Mouse (Mus musculus): ENCODE results near the gene Cybc1. TPM values are rescaled to one million over a fixed set of nuclear protein-coding genes. Genes with fewer than 3 reads are reported as not detected.

Gene Cybc1
- total and polyA plus RNA-seq, 2 experiments from 2014 or later: 19.7 to 29.1 TPM

GRCm38 (mm10) chr11:121250196-121250595 is 21.1 kb upstream of the Cybc1 start:
- Histone ChIP-seq H3K9me3 (ENCODE audit: low read length) (no peaks in the 10 kb centered on the region), H3K27me3 (ENCODE audit: insufficient read depth, low read length) (no peaks in the 10 kb centered on the region)
- 90% methylated on average over 8 of the region's 8 CpGs for WGBS

DNA sequence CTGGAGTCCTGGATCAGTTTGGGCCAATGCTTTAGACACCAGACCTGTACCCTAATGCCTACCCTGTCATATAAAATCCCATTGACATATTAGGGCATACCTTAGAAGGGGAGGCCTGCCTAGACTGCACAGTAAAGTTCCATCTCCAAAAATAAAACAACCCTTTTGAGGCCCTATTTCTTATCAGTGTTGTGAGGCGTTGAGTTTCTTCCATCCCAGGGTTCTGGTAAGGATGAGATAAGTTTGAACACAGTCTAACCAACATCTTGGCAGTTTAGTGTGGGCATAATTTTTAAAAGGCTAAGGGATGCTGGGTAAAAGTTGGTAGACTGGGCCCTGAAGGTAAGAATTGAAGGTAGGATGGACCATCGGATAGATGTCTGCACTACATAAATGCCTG is 10.5 kb upstream of the Cybc1 start:
- 94% methylated on average over 2 of the region's 2 CpGs for WGBS
- H3K27ac ChIP-seq (ENCODE audit: low read depth, low read length): no peak overlapping the region
- H3K27me3 ChIP-seq (ENCODE audit: insufficient read depth, low read length): no peaks in the 10 kb centered on the region
- no peak overlapping the region for H3K4me3 ChIP-seq (ENCODE audit: low read depth, low read length)
- H3K36me3 ChIP-seq (ENCODE audit: insufficient read depth): peaks cover 48% of the 10 kb centered on the region
- TF ChIP-seq CTCF (IDR thresholded peaks at IDR 0.05; ENCODE audit: low read depth): no peak
- H3K9me3 ChIP-seq (ENCODE audit: low read length): no peaks in the 10 kb centered on the region
- no peak overlapping the region for H3K4me2 ChIP-seq (ENCODE audit: low read depth)
- H3K4me1 ChIP-seq (ENCODE audit: insufficient read depth): peaks cover 19% of the 10 kb centered on the region
- H3K9ac ChIP-seq: no peak overlapping the region
- ATAC-seq (no peak), DNase-seq (no peak)

More at GRCm38 (mm10) chr11:121250196-121250595, 21.1 kb upstream of the Cybc1 start:
- Histone ChIP-seq H3K4me3 (ENCODE audit: low read depth, low read length) (no peak overlapping the region), H3K4me2 (ENCODE audit: low read depth) (no peak overlapping the region), H3K36me3 (ENCODE audit: insufficient read depth) (peaks cover 91% of the 10 kb centered on the region), H3K9ac (no peak overlapping the region), H3K4me1 (ENCODE audit: insufficient read depth) (no peaks in the 10 kb centered on the region), H3K27ac (ENCODE audit: low read depth, low read length) (no peak overlapping the region)
- ATAC-seq: no peak
- TF ChIP-seq CTCF (IDR thresholded peaks at IDR 0.05; ENCODE audit: low read depth): no peak
- DNase-seq: no peak

- 3% methylated on average over 28 of the region's 28 CpGs for WGBS
Measured at GRCm38 (mm10) chr11:121237345-121238128, 8.4 kb upstream of the Cybc1 start.

DNA sequence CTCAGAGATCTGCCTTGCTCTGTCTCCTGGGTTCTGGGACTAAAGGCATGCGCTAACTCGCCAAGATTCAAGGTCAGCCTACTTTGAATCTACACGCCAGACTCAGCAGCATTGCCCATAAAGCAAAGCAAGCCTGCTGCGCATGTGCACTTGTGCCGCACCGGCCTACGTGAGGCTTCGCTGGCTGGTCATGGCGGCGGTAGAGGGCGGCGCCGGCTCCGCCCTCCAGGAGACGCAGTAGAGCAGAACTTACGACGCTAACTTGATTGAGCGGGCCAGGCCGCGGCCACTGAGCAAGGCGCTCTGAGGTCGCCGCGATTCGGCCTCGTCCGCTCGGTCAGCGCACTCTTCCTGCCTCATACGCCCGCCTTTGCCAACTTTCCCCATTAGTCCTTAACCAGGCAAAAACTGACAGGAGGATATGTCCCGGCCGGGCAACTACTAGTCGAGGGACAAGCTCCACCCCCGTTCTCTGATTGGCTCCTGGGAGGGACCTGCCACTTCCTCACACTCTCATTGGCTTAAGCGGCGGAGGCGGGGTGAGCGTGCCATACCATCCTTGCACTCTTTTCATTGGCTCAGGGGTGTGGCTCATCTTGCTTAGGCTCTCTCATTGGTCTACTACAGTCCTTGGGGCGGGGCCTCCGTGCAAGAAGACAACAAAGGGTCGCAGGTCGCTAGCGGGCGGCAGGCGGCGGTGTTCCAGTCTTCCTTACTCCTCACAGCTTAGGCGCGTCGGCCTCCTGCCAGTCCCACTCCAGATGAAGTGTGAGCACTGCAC is 7.6 kb upstream of the Cybc1 start, which contains the start of gene Narf:
Gene Narf (plus strand): TSS at position 690 of the 781 bp plus-strand sequence.
- H3K27ac ChIP-seq (ENCODE audit: low read depth, low read length): peak within 1 kb of the TSS; percentile 86
- H3K27me3 ChIP-seq (ENCODE audit: insufficient read depth, low read length): no peaks in the 10 kb centered on the region
- peaks cover 19% of the 10 kb centered on the region for H3K36me3 ChIP-seq (ENCODE audit: insufficient read depth)
- peak; percentile 100 for ATAC-seq
- 1% methylated on average over 50 of the region's 50 CpGs for WGBS
- H3K9me3 ChIP-seq (ENCODE audit: low read length): no peaks in the 10 kb centered on the region
- peak within 1 kb of the TSS; percentile 68 for H3K4me3 ChIP-seq (ENCODE audit: low read depth, low read length)
- H3K4me1 ChIP-seq (ENCODE audit: insufficient read depth): peaks cover 19% of the 10 kb centered on the region
- TF ChIP-seq CTCF (IDR thresholded peaks at IDR 0.05; ENCODE audit: low read depth): peak; percentile 85
- DNase-seq: peak; percentile 99
- peak within 1 kb of the TSS; percentile 78 for H3K9ac ChIP-seq
- H3K4me2 ChIP-seq (ENCODE audit: low read depth): peak within 1 kb of the TSS; percentile 56

More at GRCm38 (mm10) chr11:121237345-121238128, 8.4 kb upstream of the Cybc1 start:
- Histone ChIP-seq H3K9ac (peak overlapping the region; percentile 78), H3K4me1 (ENCODE audit: insufficient read depth) (peaks cover 19% of the 10 kb centered on the region), H3K27ac (ENCODE audit: low read depth, low read length) (peak overlapping the region; percentile 86), H3K36me3 (ENCODE audit: insufficient read depth) (peaks cover 27% of the 10 kb centered on the region), H3K4me2 (ENCODE audit: low read depth) (peak overlapping the region; percentile 56), H3K4me3 (ENCODE audit: low read depth, low read length) (peak overlapping the region; percentile 68), H3K9me3 (ENCODE audit: low read length) (no peaks in the 10 kb centered on the region), H3K27me3 (ENCODE audit: insufficient read depth, low read length) (no peaks in the 10 kb centered on the region)
- peak; percentile 55 for TF ChIP-seq CTCF (IDR thresholded peaks at IDR 0.05; ENCODE audit: low read depth)
- peak; percentile 58 for DNase-seq
- ATAC-seq: no peak

- Histone ChIP-seq H3K4me2 (ENCODE audit: low read depth) (peak overlapping the region; percentile 56; the same call in 1 of the 2 replicates), H3K9ac (0 out of 2 replicates have a peak overlapping the region, but pooled peaks have one; percentile 54), H3K27ac (ENCODE audit: low read depth, low read length) (peak overlapping the region; percentile 86), H3K4me3 (ENCODE audit: low read depth, low read length) (no peak overlapping the region), H3K36me3 (ENCODE audit: insufficient read depth) (peaks cover 12% of the 10 kb centered on the region), H3K9me3 (ENCODE audit: low read length) (no peaks in the 10 kb centered on the region), H3K4me1 (ENCODE audit: insufficient read depth) (peaks cover 19% of the 10 kb centered on the region), H3K27me3 (ENCODE audit: insufficient read depth, low read length) (no peaks in the 10 kb centered on the region)
- DNase-seq (peak; percentile 54), ATAC-seq (no peak)
- peak; percentile 59 for TF ChIP-seq CTCF (IDR thresholded peaks at IDR 0.05; ENCODE audit: low read depth)
- 30% methylated on average over 9 of the region's 9 CpGs for WGBS
Measured at GRCm38 (mm10) chr11:121235475-121236238, 6.5 kb upstream of the Cybc1 start.

GRCm38 (mm10) chr11:121232706-121233105 is 3.6 kb upstream of the Cybc1 start:
- H3K4me1 ChIP-seq (ENCODE audit: insufficient read depth): peaks cover 20% of the 10 kb centered on the region
- H3K27me3 ChIP-seq (ENCODE audit: insufficient read depth, low read length): no peaks in the 10 kb centered on the region
- H3K36me3 ChIP-seq (ENCODE audit: insufficient read depth): no peaks in the 10 kb centered on the region
- DNase-seq (no peak), ATAC-seq (no peak)
- H3K4me3 ChIP-seq (ENCODE audit: low read depth, low read length): no peak overlapping the region
- no peak overlapping the region for H3K9ac ChIP-seq
- no peak overlapping the region for H3K27ac ChIP-seq (ENCODE audit: low read depth, low read length)
- H3K4me2 ChIP-seq (ENCODE audit: low read depth): no peak overlapping the region
- TF ChIP-seq CTCF (IDR thresholded peaks at IDR 0.05; ENCODE audit: low read depth): no peak
- H3K9me3 ChIP-seq (ENCODE audit: low read length): no peaks in the 10 kb centered on the region
- WGBS: 32% methylated on average over 4 of the region's 4 CpGs

All from forebrain, postnatal 0 days (tissue).